Mouse (Mus musculus): Measurements from ENCODE around the gene Immp1l. TPM values are rescaled to one million over a fixed set of nuclear protein-coding genes. Genes with fewer than 3 reads are reported as not detected.
A peak's percentile ranks its signal among the peaks of the same experiment; 100 is the strongest.

Gene Immp1l
- polyA plus RNA-seq, 1 experiment from 2014 or later: 80.5 TPM

DNA sequence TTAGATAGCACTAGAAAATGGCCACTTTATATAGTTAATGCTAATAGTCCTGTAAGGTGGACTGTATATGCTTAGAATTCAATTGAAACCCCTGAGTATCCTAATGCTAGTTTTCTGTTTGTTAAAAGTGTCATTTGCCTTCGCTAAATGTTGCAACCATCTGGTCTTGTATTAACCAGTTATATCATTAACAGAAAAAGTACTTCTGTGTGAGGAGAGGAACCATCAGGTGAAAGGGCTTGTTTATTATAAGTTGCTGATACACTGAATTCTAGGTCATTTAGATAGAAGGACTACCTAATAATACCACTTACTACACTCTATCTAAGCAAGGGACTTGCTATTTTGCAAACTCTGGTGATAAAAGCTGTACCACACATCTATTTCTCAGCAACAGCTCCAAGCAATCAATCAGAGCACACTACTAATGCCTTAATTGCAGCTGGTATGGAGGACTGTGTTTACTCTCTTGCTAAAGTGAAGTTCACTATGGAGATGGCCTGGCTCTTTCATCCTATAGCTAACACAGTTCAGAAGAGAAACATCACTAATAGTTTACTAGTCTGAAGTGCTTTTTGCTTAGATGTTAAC is 47.0 kb downstream of the Immp1l start:
- Histone ChIP-seq H3K9me3 (replicated peaks) (no peaks in the 10 kb centered on the region), H3K27ac (no peak overlapping the region), H3K36me3 (no peaks in the 10 kb centered on the region), H3K27me3 (no peaks in the 10 kb centered on the region), H3K4me1 (replicated peaks) (peaks cover 8% of the 10 kb centered on the region), H3K4me3 (replicated peaks) (no peak overlapping the region), H3K4me2 (no peak overlapping the region), H3K9ac (no peak overlapping the region)
- no peak for ATAC-seq (ENCODE audit: low read depth)
- 77% methylated on average over 1 of the region's 1 CpGs for WGBS (ENCODE audit: insufficient replicate concordance)
- no peak for DNase-seq

DNA sequence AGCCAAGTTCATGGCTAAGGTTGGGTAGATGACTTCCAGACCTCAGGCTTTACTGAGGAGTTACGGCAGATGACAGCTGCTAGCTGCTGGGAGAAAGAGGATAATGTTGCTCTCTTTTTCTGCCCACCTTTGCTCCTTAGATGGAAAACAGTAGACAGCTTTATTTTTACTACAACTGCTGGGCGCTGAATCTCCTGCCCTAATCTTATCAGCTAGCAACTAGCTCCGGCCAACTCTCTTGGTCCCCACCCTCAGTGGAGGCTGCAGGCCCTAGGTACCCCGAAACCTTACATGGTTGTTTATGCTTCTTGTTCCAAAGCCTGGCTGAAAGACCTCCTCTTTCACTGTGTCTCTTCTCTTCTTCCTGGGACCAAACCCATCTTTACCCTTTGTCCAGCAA is 49.4 kb downstream of the Immp1l start:
- H3K36me3 ChIP-seq: 0 out of 2 replicates have a peak, but pooled peaks cover 4% of the 10 kb centered on the region
- ATAC-seq (ENCODE audit: low read depth) (peak; percentile 54; the same call in 1 of the 2 replicates), DNase-seq (no peak)
- no peak overlapping the region for H3K4me3 ChIP-seq (replicated peaks)
- no peak overlapping the region for H3K27ac ChIP-seq
- H3K4me2 ChIP-seq: no peak overlapping the region
- H3K27me3 ChIP-seq: no peaks in the 10 kb centered on the region
- no peak overlapping the region for H3K9ac ChIP-seq
- WGBS (ENCODE audit: insufficient replicate concordance): 38% methylated on average over 4 of the region's 4 CpGs
- no peaks in the 10 kb centered on the region for H3K9me3 ChIP-seq (replicated peaks)
- peaks cover 8% of the 10 kb centered on the region for H3K4me1 ChIP-seq (replicated peaks)

DNA sequence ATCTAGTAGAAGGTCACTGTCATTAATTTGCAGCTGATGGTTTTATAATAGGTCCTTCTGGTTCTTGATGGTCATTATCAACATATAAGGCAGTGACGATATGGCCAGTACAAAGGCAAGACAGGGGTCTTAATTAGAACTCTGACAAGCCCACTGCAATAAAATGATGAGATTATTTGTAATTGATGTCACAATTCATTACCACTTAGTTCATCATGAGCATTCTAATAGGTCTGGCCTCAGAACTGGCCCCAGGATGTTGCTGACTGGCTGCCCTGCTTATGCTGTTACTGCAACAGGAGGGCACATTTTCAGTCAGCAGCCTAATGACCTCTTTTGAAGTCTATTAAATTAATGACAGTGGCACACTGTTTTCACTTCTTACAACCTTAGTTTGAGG is 59.0 kb downstream of the Immp1l start:
- Histone ChIP-seq H3K9me3 (replicated peaks) (no peaks in the 10 kb centered on the region), H3K36me3 (peaks cover 12% of the 10 kb centered on the region), H3K4me2 (no peak overlapping the region), H3K27me3 (no peaks in the 10 kb centered on the region), H3K4me1 (replicated peaks) (no peaks in the 10 kb centered on the region), H3K9ac (no peak overlapping the region), H3K4me3 (replicated peaks) (no peak overlapping the region), H3K27ac (no peak overlapping the region)
- WGBS (ENCODE audit: insufficient replicate concordance): 79% methylated on average over 1 of the region's 1 CpGs
- DNase-seq (no peak), ATAC-seq (ENCODE audit: low read depth) (no peak)

DNA sequence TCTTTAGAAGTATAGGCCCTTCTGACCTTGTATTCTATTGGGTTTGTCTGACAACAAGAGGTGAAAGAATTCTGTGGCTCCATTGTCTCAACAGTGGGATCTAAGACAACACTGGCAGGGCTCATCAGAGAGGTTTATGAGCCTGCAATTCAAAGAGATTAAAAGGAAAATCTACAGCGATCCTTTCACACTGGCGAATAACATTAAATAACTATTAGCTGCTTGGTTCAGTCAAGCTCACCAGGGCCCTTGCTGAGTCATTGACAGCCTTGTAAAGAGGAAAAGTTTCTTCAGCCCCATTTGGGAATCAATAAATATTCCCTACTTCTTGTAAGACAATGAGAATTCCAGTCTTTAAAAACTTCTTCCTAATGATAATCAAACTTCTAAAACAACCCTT is 69.5 kb downstream of the Immp1l start:
- peaks cover 11% of the 10 kb centered on the region for H3K36me3 ChIP-seq
- 61% methylated on average over 2 of the region's 2 CpGs for WGBS (ENCODE audit: insufficient replicate concordance)
- no peaks in the 10 kb centered on the region for H3K9me3 ChIP-seq (replicated peaks)
- H3K27me3 ChIP-seq: no peaks in the 10 kb centered on the region
- H3K4me2 ChIP-seq: no peak overlapping the region
- no peak overlapping the region for H3K9ac ChIP-seq
- H3K4me1 ChIP-seq (replicated peaks): no peaks in the 10 kb centered on the region
- no peak for ATAC-seq (ENCODE audit: low read depth)
- no peak for DNase-seq
- no peak overlapping the region for H3K27ac ChIP-seq
- no peak overlapping the region for H3K4me3 ChIP-seq (replicated peaks)

DNA sequence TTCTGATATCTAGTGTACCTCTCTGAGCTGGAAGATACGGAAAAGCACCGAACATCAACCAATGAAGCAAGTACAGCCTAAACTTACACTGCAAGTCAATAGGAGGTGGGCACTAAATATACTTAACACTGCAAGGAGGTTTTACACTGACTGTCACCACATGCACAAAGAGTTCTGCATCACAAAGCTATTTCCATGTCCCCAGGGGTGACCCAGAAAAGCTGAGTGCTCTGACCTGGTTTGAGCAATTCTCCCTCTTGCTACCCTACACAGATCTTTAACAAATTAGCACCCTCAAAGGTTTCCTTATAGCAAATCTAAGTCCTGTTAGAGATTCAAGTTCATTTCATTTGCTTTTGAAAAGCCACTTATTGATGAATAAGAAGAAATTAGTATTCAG is 73.6 kb downstream of the Immp1l start:
- Histone ChIP-seq H3K9ac (no peak overlapping the region), H3K4me2 (no peak overlapping the region), H3K4me3 (replicated peaks) (no peak overlapping the region), H3K36me3 (no peaks in the 10 kb centered on the region), H3K27me3 (no peaks in the 10 kb centered on the region), H3K9me3 (replicated peaks) (no peaks in the 10 kb centered on the region), H3K4me1 (replicated peaks) (no peaks in the 10 kb centered on the region), H3K27ac (no peak overlapping the region)
- ATAC-seq (ENCODE audit: low read depth) (no peak), DNase-seq (no peak)
- 83% methylated on average over 2 of the region's 2 CpGs for WGBS (ENCODE audit: insufficient replicate concordance)

DNA sequence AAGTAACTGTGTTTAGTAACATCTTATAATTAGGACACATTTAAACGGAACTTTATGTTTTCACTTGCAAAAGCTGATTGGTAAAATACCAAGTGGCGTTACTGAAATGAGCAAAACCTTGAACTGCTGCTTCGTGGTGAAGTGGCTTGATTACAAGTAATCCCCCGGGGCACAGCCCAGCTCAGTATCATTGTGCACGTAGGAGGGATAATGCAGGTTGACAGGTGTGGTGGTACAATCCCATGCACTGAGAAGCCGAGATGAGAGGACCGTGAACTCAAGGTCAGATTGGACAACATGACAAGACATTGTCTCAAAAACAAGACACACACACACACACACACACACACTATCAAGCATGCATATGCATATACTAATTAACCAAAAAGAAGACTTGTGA is 80.8 kb downstream of the Immp1l start:
- H3K27ac ChIP-seq: no peak overlapping the region
- WGBS (ENCODE audit: insufficient replicate concordance): 80% methylated on average over 7 of the region's 7 CpGs
- no peaks in the 10 kb centered on the region for H3K27me3 ChIP-seq
- no peak overlapping the region for H3K4me3 ChIP-seq (replicated peaks)
- no peak overlapping the region for H3K4me2 ChIP-seq
- H3K4me1 ChIP-seq (replicated peaks): no peaks in the 10 kb centered on the region
- DNase-seq (no peak), ATAC-seq (ENCODE audit: low read depth) (no peak)
- H3K9ac ChIP-seq: no peak overlapping the region
- H3K9me3 ChIP-seq (replicated peaks): no peaks in the 10 kb centered on the region
- no peaks in the 10 kb centered on the region for H3K36me3 ChIP-seq

DNA sequence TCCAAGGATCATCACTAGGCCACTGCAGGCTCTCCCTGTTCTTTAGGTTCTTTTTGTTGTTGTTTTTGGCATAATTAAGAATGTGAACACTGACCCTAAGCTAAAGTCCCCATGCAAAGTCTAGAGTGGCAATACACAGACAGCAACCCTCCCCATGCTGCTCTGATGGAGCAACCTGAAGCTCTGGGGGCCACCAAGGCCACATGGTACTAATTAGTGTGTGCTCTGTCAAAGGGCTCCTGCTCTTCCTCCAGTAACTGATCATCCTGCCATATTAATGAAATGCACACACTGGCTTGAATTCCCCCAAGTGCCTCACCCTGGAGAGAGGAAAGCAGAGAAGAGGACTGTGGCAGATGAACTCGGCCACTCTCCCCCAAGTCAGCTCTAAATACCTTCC is 82.7 kb downstream of the Immp1l start:
- DNase-seq (no peak), ATAC-seq (ENCODE audit: low read depth) (no peak)
- Histone ChIP-seq H3K9me3 (replicated peaks) (no peaks in the 10 kb centered on the region), H3K4me1 (replicated peaks) (no peaks in the 10 kb centered on the region), H3K27ac (no peak overlapping the region), H3K27me3 (no peaks in the 10 kb centered on the region), H3K36me3 (no peaks in the 10 kb centered on the region), H3K4me3 (replicated peaks) (no peak overlapping the region), H3K4me2 (no peak overlapping the region), H3K9ac (no peak overlapping the region)
- WGBS (ENCODE audit: insufficient replicate concordance): 52% methylated on average over 1 of the region's 1 CpGs

DNA sequence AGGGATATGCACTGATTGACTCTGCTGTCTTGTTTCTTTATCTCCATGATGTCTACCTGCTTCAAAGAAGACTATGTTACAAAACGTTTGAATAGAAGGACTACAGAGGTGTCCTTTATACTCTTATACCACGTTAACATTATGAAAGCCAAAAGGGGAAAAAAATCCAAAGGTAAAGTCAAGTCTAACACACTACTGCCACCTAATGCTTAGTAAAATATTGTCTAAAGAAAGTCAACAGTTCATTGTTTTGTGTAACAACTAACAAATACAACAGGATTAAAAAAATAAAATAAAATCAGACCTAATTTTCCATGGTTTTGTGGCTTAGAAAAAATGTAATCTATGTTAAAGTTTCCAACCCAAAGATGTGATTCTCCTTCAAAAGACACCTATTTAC is 83.6 kb downstream of the Immp1l start:
- H3K4me3 ChIP-seq (replicated peaks): no peak overlapping the region
- no peak overlapping the region for H3K4me2 ChIP-seq
- H3K36me3 ChIP-seq: no peaks in the 10 kb centered on the region
- no peaks in the 10 kb centered on the region for H3K4me1 ChIP-seq (replicated peaks)
- no peak overlapping the region for H3K9ac ChIP-seq
- DNase-seq: no peak
- H3K27me3 ChIP-seq: no peaks in the 10 kb centered on the region
- H3K27ac ChIP-seq: no peak overlapping the region
- no peaks in the 10 kb centered on the region for H3K9me3 ChIP-seq (replicated peaks)
- ATAC-seq (ENCODE audit: low read depth): no peak
- WGBS (ENCODE audit: insufficient replicate concordance): 51% methylated on average over 2 of the region's 2 CpGs

DNA sequence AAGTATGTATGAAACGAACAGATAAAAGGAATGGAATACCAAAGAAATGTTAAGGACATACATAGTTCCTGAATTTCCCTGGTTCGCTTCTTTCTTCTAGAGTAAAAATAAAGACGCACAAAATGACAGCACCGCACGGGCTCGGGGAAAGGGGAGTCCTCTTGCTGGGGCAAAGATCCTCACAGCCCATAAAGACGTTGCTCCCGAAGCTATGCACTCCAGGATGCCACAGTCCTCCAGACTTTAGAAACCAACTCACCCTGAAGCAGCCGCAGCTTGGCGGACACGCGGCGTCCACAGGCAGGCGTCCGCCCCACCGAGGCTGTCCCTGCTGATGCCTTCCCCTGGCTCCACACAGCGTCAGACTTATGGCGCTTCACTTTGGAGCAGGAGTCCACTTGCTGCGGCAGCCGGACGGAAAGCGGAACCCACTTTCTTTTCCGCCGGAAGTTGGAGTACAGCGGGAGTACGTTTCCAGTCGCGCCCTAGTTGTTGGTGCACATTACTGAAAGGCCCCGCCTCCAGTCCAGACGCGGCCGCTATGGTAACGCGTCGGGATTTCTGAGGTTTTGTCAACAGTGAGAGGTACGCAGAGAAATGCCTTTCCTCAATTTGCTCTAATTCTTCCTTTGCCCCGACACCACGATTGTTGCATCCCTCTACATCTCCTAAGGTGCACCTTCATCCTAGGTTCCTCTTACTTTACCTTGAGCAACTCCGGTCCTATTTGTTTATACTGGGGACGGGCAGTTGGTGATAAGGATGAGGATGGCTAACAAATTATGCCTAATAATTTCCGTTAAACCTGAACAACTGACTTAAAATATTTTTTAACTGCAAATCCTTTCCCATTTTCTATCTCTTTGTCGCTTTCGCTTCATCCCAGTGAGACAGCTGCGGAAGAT is 98.6 kb downstream of the Immp1l start, which contains the start of gene Dnajc24:
Gene Dnajc24 (minus strand): TSS at position 715 of the 905 bp plus-strand sequence.
- peak; percentile 97 for ATAC-seq (ENCODE audit: low read depth)
- Histone ChIP-seq H3K36me3 (peaks cover 3% of the 10 kb centered on the region; the same call in 1 of the 2 replicates), H3K4me3 (replicated peaks) (peak within 1 kb of the TSS; percentile 82), H3K9ac (peak within 1 kb of the TSS; percentile 85), H3K9me3 (replicated peaks) (no peaks in the 10 kb centered on the region), H3K27ac (peak within 1 kb of the TSS; percentile 70), H3K4me2 (peak within 1 kb of the TSS; percentile 69), H3K27me3 (no peaks in the 10 kb centered on the region), H3K4me1 (replicated peaks) (peaks cover 10% of the 10 kb centered on the region)
- 2% methylated on average over 44 of the region's 44 CpGs for WGBS (ENCODE audit: insufficient replicate concordance)
- DNase-seq: peak; percentile 81

DNA sequence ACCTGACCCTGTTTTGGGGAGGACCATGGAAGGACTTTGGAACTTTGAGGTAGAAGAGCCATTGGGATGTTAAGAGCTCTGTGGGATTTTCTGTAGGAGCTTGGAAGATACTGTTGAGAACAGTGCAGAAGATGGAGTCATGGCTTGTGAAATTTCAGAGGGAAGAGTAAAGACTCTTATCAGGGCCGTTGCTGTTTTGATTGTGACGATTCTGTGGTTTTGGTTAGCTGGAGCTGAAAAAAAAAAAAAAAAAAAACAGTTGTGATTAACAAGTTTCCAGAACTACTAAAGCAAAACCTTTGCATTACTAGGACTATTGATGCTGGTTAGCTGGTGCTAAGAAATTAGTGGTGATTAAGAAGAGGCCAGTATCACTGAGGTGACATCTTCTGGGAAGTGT is 104.0 kb downstream of the Immp1l start:
- Histone ChIP-seq H3K27ac (no peak overlapping the region), H3K9ac (no peak overlapping the region), H3K9me3 (replicated peaks) (no peaks in the 10 kb centered on the region), H3K4me2 (no peak overlapping the region), H3K27me3 (no peaks in the 10 kb centered on the region), H3K4me1 (replicated peaks) (no peaks in the 10 kb centered on the region), H3K4me3 (replicated peaks) (no peak overlapping the region), H3K36me3 (no peaks in the 10 kb centered on the region)
- no peak for ATAC-seq (ENCODE audit: low read depth)
- WGBS (ENCODE audit: insufficient replicate concordance): 35% methylated on average over 2 of the region's 2 CpGs
- no peak for DNase-seq

Measured in liver, embryonic 13.5 days (tissue).